Mouse (Mus musculus) left cerebral cortex, adult 8-10 months (tissue): ENCODE results near the gene Sp1. TPM values are rescaled to one million over a fixed set of nuclear protein-coding genes. Genes with fewer than 3 reads are reported as not detected.
A peak's percentile ranks its signal among the peaks of the same experiment; 100 is the strongest.

Experiments used
- DNase-seq, 2 experiments: peaks; one replicate each; pipeline ENCODE4 v3.0.0; 2022; ENCODE audit warnings: low spot score in 2 of 2
- total RNA-seq, 4 experiments: library from RNA; stranded (reverse); gene quantifications; 2 replicates each; pipeline ENCODE4 v1.2.4; 2022

The Sp1 gene
- total RNA-seq, 4 experiments from 2014 or later = 30.3 to 44.7 (median 38.7) TPM

DNA sequence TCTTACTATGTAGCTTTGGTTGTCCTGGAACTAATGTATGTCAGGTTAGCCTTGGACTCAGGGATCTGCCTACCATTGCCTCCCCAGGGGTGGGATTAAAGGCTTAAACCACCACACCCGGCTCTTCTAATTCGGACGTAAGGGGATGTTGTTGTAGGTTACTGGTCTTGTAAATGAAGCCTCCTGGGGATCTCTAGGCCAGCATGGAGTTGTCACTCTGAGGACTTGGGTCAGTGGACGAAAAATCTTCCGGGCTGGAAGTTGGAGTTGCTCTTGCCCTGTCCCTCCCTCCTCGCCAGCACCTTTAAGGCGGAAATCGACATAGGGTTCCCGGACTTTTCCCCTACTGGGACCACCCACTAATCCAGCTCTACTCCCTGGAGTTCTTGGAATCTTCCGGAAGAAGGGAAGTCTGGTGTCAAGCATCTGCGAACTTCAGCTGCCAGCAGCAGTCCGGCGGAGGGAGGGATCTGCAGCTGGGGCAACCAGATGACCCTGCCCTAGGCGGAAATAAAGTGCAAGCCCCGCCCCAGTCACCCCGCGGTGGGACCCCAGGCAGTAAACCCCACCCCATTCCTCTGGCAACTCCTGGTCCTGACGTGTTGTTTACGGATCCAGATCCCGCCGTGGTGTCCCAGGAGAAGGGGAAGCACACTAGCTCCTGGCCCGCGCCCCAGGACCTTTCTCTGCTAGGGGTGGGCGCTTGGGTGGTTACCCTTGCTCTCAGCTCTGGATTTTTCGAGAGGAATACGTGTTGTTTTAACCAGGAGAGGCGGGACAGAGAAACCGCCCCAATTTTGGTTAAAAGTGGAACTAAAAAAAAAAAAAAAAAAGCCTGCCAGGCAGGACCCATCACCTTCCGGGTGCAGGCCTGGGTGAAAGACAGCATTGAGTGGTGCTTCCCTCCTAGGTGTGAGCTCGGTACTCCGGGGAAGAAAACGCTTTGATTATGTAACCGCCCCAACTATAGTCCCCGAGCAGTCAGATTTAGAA is 6.4 kb upstream of the Sp1 start:
- DNase-seq = peak; percentile 48 to 49

DNA sequence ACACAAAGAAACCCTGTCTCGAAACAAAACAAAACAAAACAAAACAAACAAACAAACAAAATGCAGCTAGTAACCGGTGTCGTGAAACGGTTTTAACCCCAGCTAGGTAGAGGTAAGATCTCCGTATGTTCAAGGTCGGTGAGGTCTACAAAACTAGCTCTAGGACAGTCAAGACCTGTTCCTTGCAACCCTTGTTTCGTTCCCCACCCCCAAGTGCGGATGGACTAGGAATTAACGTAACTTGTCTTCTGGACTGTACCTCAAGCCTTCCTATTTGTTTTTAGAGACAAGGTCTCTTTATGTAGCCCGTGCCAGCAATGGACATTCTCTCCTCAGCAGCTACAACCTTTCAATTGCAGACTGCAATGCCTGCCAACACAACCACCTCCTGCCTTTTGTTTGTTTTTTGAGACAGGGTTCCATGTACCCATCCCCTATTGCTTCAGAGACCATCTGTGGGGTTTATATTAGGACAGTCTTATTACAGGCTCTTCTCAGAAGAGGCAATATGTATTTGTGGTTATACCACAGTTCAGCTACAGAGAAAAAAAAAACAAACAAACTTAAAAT is 5.4 kb upstream of the Sp1 start:
- no peak for DNase-seq

- no peak for DNase-seq
These were observed 4.7 kb upstream of the Sp1 start for GRCm38 (mm10) chr15:102401278-102401677.

DNA sequence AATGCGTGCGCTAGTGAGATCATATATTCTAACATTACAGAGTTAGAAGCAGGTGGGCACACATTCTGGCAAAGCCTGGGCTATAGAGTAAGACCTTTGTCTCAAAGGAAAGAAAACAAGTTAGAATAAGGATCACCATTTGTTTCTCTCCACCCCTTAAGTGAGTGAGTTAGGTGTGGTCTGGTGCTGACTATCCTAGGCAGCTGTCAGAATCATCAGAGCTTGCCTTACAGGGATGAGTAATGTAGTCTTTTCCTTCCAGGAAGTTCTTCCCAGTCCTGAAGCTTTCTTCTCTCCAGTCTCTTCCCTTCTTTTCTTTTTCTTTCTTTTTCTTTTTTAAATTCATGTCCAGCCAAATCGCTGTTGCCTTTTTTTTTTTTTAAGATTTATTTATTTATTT is 3.7 kb upstream of the Sp1 start:
- DNase-seq = no peak

- DNase-seq = no peak
These were observed 1.1 kb upstream of the Sp1 start for GRCm38 (mm10) chr15:102404608-102405488.

DNA sequence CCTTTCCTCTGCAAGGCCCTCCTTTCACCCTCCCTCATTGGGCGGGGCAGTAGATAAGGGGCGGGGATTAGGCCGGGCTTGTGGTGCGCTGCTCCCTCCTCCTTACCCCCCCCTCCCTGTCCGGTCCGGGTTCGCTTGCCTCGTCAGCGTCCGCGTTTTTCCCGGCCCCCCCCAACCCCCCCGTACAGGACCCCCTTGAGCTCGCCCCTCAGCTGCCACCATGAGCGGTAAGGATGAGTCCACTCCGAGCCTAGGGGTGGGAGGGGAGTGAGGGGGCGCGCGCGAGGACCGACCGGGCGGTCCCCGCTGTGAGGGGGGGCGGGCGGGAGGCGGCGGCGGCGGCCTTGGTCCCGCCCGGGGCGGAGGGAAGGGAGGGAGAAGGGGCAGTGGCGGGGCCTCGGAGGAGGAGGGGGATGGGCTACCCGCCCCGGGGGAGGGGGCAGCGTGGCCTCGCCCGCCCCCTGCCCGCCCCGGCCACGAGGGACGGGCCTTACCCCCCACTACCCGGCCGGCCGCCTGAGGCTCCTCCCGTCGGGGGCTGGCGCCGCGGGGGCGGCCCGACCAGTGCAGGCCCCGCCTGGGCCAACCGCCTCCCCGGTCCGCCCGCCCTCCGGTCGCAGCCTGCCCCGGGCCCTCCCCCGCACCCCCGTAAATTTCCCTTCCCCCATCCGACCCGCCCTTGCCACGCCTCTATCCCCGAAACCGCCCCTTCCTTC is 411 bp downstream of the Sp1 start:
- peak in 1 of 2 experiments; percentile 75 for DNase-seq

GRCm38 (mm10) chr15:102406912-102407580 is 1.1 kb downstream of the Sp1 start:
- DNase-seq = no peak

GRCm38 (mm10) chr15:102407681-102408557 is 2.0 kb downstream of the Sp1 start:
- no peak for DNase-seq

DNA sequence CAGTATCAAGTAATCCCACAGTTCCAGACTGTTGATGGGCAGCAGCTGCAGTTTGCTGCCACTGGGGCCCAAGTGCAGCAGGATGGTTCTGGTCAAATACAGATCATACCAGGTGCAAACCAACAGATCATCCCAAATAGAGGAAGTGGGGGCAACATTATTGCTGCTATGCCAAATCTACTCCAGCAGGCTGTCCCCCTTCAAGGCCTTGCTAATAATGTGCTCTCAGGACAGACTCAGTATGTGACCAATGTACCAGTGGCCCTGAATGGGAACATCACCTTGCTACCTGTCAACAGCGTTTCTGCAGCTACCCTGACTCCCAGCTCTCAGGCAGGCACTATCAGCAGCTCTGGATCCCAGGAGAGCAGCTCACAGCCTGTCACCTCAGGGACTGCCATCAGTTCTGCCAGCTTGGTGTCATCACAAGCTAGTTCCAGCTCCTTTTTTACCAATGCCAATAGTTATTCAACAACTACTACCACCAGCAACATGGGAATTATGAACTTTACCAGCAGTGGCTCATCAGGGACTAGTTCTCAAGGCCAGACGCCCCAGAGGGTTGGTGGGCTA is 2.7 kb downstream of the Sp1 start:
- no peak for DNase-seq

- DNase-seq = no peak
These were observed 3.3 kb downstream of the Sp1 start for GRCm38 (mm10) chr15:102409286-102409685.

DNA sequence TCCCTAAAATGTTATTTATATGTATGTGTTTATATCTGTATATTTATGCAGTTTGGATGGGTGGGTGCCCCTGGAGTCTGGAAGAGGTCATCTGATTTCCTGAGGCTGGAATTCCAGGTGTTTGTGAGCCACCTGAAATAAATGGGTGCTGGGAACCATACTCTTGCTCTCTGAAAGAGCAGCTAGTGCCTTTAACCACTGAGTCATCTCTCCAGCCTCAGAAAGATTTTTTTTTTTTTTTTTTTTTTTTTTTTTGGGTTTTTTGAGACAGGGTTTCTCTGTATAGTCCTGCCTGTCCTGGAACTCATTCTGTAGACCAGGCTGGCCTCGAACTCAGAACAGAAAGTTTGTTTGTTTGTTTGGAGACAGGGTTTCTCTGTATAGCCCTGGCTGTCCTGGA is 5.1 kb downstream of the Sp1 start:
- no peak for DNase-seq

GRCm38 (mm10) chr15:102413687-102414086 is 7.7 kb downstream of the Sp1 start:
- no peak for DNase-seq

GRCm38 (mm10) chr15:102417524-102417923 is 11.6 kb downstream of the Sp1 start:
- no peak for DNase-seq

- no peak for DNase-seq
These were observed 15.0 kb downstream of the Sp1 start for GRCm38 (mm10) chr15:102420986-102421385.

- no peak for DNase-seq
These were observed 15.5 kb downstream of the Sp1 start for GRCm38 (mm10) chr15:102421437-102421836.

DNA sequence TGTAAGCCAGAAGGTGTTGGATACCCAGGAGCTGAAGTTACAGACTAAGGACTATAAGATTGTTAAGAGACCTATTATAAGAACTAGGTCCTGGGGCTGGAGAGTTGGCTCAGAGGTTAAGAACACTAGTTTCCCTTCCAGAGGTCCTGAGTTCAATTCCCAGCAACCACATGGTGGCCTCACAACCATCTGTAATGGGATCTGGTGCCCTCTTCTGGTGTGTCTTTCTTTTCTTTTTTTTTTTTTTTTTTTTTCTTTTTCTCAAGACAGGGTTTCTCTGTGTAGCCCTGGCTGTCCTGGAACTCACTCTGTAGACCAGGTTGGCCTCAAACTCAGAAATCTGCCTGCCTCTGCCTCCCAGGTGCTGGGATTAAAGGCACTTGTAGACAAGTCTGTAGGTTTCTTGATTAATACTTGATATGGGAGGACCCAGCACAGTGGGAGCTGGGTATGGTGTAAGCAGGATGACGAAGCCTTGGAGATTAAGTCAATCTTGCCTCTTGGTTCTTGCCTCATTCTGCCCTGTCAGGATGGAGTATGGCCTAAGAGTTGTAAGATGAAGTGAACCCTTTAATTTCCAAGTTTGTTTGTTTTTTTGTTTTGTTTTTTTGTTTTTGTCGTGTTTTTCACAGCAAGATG is 17.8 kb downstream of the Sp1 start:
- no peak for DNase-seq

- DNase-seq = no peak
These were observed 18.7 kb downstream of the Sp1 start for GRCm38 (mm10) chr15:102424657-102425056.

GRCm38 (mm10) chr15:102426963-102427362 is 21.0 kb downstream of the Sp1 start:
- DNase-seq = no peak

DNA sequence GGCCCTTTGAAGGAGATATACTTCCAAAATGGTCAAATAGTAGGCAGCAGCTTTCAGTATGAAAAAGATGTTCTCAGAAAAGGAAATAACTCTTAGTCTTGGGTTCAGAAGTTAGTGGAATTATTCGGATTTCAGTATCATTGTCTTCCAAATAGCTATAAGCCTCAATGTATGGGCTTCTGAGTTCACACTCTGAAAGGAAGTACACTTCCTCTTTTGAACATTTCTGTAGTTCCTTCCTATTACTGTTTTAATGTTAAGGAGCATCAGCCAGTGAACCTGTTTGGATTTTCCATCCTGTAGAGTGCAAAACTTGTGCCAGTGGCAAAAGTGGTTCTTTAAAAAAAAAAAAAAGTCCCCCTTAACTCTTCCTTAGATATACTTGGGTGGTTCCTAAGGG is 26.1 kb downstream of the Sp1 start:
- DNase-seq = no peak
